Mouse (Mus musculus): ENCODE data around the gene Fbln7. TPM values are rescaled to one million over a fixed set of nuclear protein-coding genes. Genes with fewer than 3 reads are reported as not detected.

The Fbln7 gene
- polyA plus RNA-seq, 1 experiment, result 3.4 TPM

GRCm38 (mm10) chr2:128943538-128944528, 81.1 kb downstream of the Fbln7 start, which contains the start of gene Zc3h8:
Gene Zc3h8, minus strand, starts transcription at chr2:128944077.
- DNase-seq, result peak; percentile 97
- Histone ChIP-seq H3K27me3 (ENCODE audit: control insufficient read depth, insufficient read depth, low read length) (no peaks in the 10 kb centered on the region), H3K4me3 (replicated peaks; ENCODE audit: insufficient read depth, low read depth, low read length) (peak within 1 kb of the TSS; percentile 45), H3K27ac (ENCODE audit: insufficient read depth, low read length) (peak within 1 kb of the TSS; percentile 1; the same call in 1 of the 2 replicates), H3K4me1 (ENCODE audit: control insufficient read depth, insufficient read depth, low read length) (no peaks in the 10 kb centered on the region)
- TF ChIP-seq POLR2A (IDR thresholded peaks at IDR 0.05; ENCODE audit: borderline replicate concordance, insufficient read depth, low read length), result peak; percentile 96
- no peak for TF ChIP-seq CTCF (IDR thresholded peaks at IDR 0.05; ENCODE audit: borderline replicate concordance, insufficient read depth, low read depth, low read length)
- WGBS, result 1% methylated on average over 65 of the region's 65 CpGs

Other genes with a start within 250 kb of the Fbln7 start
- 49.7 and 53.3 TPM in 2 replicates for gene Anapc1, start 175.6 kb upstream of the Fbln7 start, polyA plus RNA-seq (2012; rRNA removed)
- 6.1 and 8.7 TPM in 2 replicates for gene Mertk, start 164.0 kb upstream of the Fbln7 start, polyA plus RNA-seq (2012; rRNA removed)
- gene Tmem87b, start 44.9 kb upstream of the Fbln7 start, polyA plus RNA-seq (2012; rRNA removed), result 28.0 and 28.7 TPM in 2 replicates
- gene Zc3h8, start 81.1 kb downstream of the Fbln7 start, polyA plus RNA-seq (2012; rRNA removed), result 6.5 and 7.3 TPM in 2 replicates
- 7.8 and 9.4 TPM in 2 replicates for gene Zc3h6, start 104.4 kb downstream of the Fbln7 start, polyA plus RNA-seq (2012; rRNA removed)
- 4.4 and 4.9 TPM in 2 replicates for gene Gm10762, start 104.7 kb downstream of the Fbln7 start, polyA plus RNA-seq (2012; rRNA removed)
- gene Vinac1, start 185.2 kb downstream of the Fbln7 start, polyA plus RNA-seq (2012; rRNA removed), result 0.27 and 0.36 TPM in 2 replicates
- gene Ttl, start 203.0 kb downstream of the Fbln7 start, polyA plus RNA-seq (2012; rRNA removed), result 23.3 and 23.5 TPM in 2 replicates
- 36.0 and 39.6 TPM in 2 replicates for gene Polr1b, start 238.0 kb downstream of the Fbln7 start, polyA plus RNA-seq (2012; rRNA removed)

All from cerebellum, adult 2 months (tissue).